Mouse (Mus musculus): Measurements from ENCODE around the gene Lpar1.

GRCm38 (mm10) chr4:58519891-58520290 is 33.8 kb downstream of the Lpar1 start:
- no peak for TF ChIP-seq POLR2A (IDR thresholded peaks at IDR 0.05; ENCODE audit: borderline replicate concordance, insufficient read depth, low read length)
- TF ChIP-seq CTCF (IDR thresholded peaks at IDR 0.05; ENCODE audit: borderline replicate concordance, insufficient read depth, low read depth, low read length) = no peak

Data from cerebellum, adult 2 months (tissue).